8 mouse cellular contexts compared by ENCODE assay signal in the genomic region with DNA sequence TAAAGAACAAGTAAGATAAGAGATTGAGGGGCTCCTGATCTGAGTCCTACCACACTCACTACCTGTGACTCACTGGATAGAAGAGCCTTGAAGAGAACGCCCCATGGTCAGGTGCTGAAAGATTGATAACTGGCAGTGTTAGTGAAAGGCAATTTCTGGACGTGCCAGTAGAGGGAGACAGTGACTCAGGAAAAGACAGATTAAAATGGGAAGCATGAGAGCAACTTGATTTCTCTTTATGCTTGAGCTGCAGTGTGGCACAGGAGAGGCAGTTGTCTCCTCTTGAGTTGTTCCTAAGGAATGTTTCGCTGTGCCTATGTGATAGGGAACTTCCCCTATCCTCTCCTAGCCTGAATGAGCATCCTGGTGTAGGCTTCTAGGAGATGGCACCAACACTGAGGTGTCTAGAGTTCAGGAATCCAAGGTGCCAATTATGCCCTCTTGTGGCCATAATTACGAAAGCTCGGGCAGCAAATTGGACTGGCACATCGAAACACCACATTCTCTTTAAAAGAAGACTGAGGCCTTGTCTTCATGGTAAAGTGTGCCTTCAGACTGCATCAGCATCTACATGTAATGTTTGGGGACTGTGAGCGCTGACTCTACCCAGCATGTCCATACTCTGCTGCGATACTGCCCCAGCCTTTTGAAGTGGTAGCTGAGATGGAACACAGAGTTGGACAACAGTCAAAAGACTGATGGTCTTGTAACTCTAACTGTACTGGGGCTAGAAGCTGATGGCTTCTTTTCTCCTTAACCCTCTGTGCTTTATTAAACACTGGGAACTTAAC. TPM values are rescaled to one million over a fixed set of nuclear protein-coding genes. Genes with fewer than 3 reads are reported as not detected.
A peak's percentile ranks its signal among the peaks of the same experiment; 100 is the strongest.
DNase-seq lines count a peak whose midpoint lies in the region; ATAC-seq lines count a peak whose summit lies in the region.

No protein-coding gene starts in this region.

- H3K4me1 ChIP-seq in hindbrain, embryonic 15.5 days (replicated peaks), result no peaks in the 10 kb centered on the region

- DNase-seq in T-cell, adult 2 months (ENCODE audit: low spot score), result peak; percentile 14
- DNase-seq in cerebellum, postnatal 36 days, result peak; percentile 63 to 84
- DNase-seq in gastrocnemius, adult 18-20 months (ENCODE audit: low spot score), result peak; percentile 87
- peak; percentile 68 to 87 for DNase-seq in layer of hippocampus, postnatal 25 days (ENCODE audit: extremely low spot score in 1 of 2, low spot score in 1 of 2)
- DNase-seq in lung, postnatal 14 days, result peak; percentile 88
- peak; percentile 78 for DNase-seq in retina, adult 2 months (ENCODE audit: low read depth, low spot score)
- peak; percentile 57 for DNase-seq in thymus, postnatal 4 days

- 46% methylated on average over 8 of the region's 8 CpGs for WGBS in hindbrain, embryonic 15.5 days

- no peaks in the 10 kb centered on the region for H3K9me3 ChIP-seq in hindbrain, embryonic 15.5 days

- no peak overlapping the region for H3K4me3 ChIP-seq in hindbrain, embryonic 15.5 days

- H3K27ac ChIP-seq in hindbrain, embryonic 15.5 days (replicated peaks), result no peak overlapping the region

- H3K9ac ChIP-seq in hindbrain, embryonic 15.5 days, result no peak overlapping the region

- peak; percentile 69; the same call in 1 of the 2 replicates for ATAC-seq in hindbrain, embryonic 15.5 days (ENCODE audit: low FRiP score, low read depth)

- no peaks in the 10 kb centered on the region for H3K27me3 ChIP-seq in hindbrain, embryonic 15.5 days

- 0 out of 2 replicates have a peak overlapping the region, but pooled peaks have one; percentile 11 for H3K4me2 ChIP-seq in hindbrain, embryonic 15.5 days

- no peaks in the 10 kb centered on the region for H3K36me3 ChIP-seq in hindbrain, embryonic 15.5 days

RNA-seq across cellular contexts. Expression of gene 9230104L09Rik, which starts 13.5 kb away (rescaled TPM):
- 1 to 10 TPM in 1 of 2 experiments, under 1 TPM in 1; 0.88 to 1.5 TPM for total RNA-seq in gastrocnemius, adult 18-20 months (2021)
- not detected in 2 replicates for polyA plus RNA-seq in hindbrain, embryonic 15.5 days (2015; fragmentation: Nextera tagmentation; extraction: Ambion mirVana)
- total RNA-seq in layer of hippocampus, postnatal 25 days (2021), result not detected

RNA-seq across cellular contexts. Expression of gene Cst9, which starts 16.4 kb away (rescaled TPM):
- total RNA-seq in gastrocnemius, adult 18-20 months (2021), result not detected
- not detected in 2 replicates for polyA plus RNA-seq in hindbrain, embryonic 15.5 days (2015; fragmentation: Nextera tagmentation; extraction: Ambion mirVana)
- not detected for total RNA-seq in layer of hippocampus, postnatal 25 days (2021)

RNA-seq across cellular contexts. Expression of gene Cst3, which starts 24.2 kb away (rescaled TPM):
- total RNA-seq in gastrocnemius, adult 18-20 months (2021), result 100 to 1,000 TPM; 596 to 649 TPM
- polyA plus RNA-seq in hindbrain, embryonic 15.5 days (2015; fragmentation: Nextera tagmentation; extraction: Ambion mirVana), result 672 and 703 TPM in 2 replicates
- total RNA-seq in layer of hippocampus, postnatal 25 days (2021), result 1,000 to 10,000 TPM; 2,237 to 2,613 TPM

RNA-seq across cellular contexts. Expression of gene Cst13, which starts 31.4 kb away (rescaled TPM):
- not detected for total RNA-seq in gastrocnemius, adult 18-20 months (2021)
- polyA plus RNA-seq in hindbrain, embryonic 15.5 days (2015; fragmentation: Nextera tagmentation; extraction: Ambion mirVana), result not detected in 2 replicates
- not detected for total RNA-seq in layer of hippocampus, postnatal 25 days (2021)

RNA-seq across cellular contexts. Expression of gene Cst8, which starts 52.7 kb away (rescaled TPM):
- not detected for total RNA-seq in gastrocnemius, adult 18-20 months (2021)
- not detected in 2 replicates for polyA plus RNA-seq in hindbrain, embryonic 15.5 days (2015; fragmentation: Nextera tagmentation; extraction: Ambion mirVana)
- total RNA-seq in layer of hippocampus, postnatal 25 days (2021), result under 1 TPM in 1 of 2 experiments, not detected in 1; 0.37 TPM

Comparison
In these comparisons a context has a peak if more than half of its experiments do, and no peak if none do; other contexts are left out.
1. DNase-seq: peak in every context shown above with its lines; median percentile 88 in lung, postnatal 14 days; 87 in gastrocnemius, adult 18-20 months; 78 in retina, adult 2 months; 78 in layer of hippocampus, postnatal 25 days; 74 in cerebellum, postnatal 36 days; 57 in thymus, postnatal 4 days; 14 in T-cell, adult 2 months.